ENCODE assay signal across 21 mouse cellular contexts in genomic region chrX:36825032-36825431, GRCm38 (mm10). TPM values are rescaled to one million over a fixed set of nuclear protein-coding genes. Genes with fewer than 3 reads are reported as not detected.
DNase-seq lines count a peak whose midpoint lies in the region; ATAC-seq and TF ChIP-seq lines count a peak whose summit lies in the region.
"Had no signal": no experiment of that assay in that cellular context is flagged by ENCODE, and none has a peak within 500 bp of the region (broad histone marks: within the 10 kb centered on the region; RNA-seq: fewer than 3 reads in every experiment).

No protein-coding gene starts in this region.

- no peaks in the 10 kb centered on the region for H3K79me2 ChIP-seq in liver, adult 2 months (ENCODE audit: control insufficient read depth, insufficient read depth, low read length)

- no peak for ATAC-seq in liver, embryonic 11.5 days (replicated peaks; ENCODE audit: low FRiP score)
- no peak for ATAC-seq in heart, embryonic 11.5 days (replicated peaks; ENCODE audit: insufficient number of reproducible peaks, low FRiP score, low TSS enrichment)
- ATAC-seq: midbrain, embryonic 16.5 days; Patski had no signal

- peak; percentile 45 for DNase-seq in adrenal gland, postnatal 10 days
- DNase-seq in adrenal gland, adult 18-20 months (ENCODE audit: low spot score in 2 of 2), result no peak
- DNase-seq in liver, adult 2 months (ENCODE audit: extremely low read depth, low read depth, low spot score), result peak; percentile 85
- no peak for DNase-seq in liver, embryonic 11.5 days (ENCODE audit: low spot score)
- peak; percentile 83 for DNase-seq in kidney, adult 9 months
- DNase-seq in natural killer cell, adult 2 months (ENCODE audit: low spot score in 2 of 2), result no peak
- DNase-seq: cerebellum, adult 8-10 months; gastrocnemius, postnatal 14 days; heart, adult 2 months; layer of hippocampus, postnatal 36 days; lung, postnatal 14 days; spleen, adult 18-20 months; thymus, adult 18-20 months; thymus, postnatal 4 days had no signal

- H3K36me3 ChIP-seq in liver, adult 2 months (ENCODE audit: control insufficient read depth, insufficient read depth, low read length), result no peaks in the 10 kb centered on the region
- H3K36me3 ChIP-seq in liver, embryonic 11.5 days (ENCODE audit: control insufficient read depth, insufficient read depth, low read length), result no peaks in the 10 kb centered on the region
- no peaks in the 10 kb centered on the region for H3K36me3 ChIP-seq in small intestine, adult 2 months (ENCODE audit: control insufficient read depth, insufficient read depth, low read length)
- H3K36me3 ChIP-seq in heart, embryonic 11.5 days (ENCODE audit: control insufficient read depth, insufficient read depth, low read length), result no peaks in the 10 kb centered on the region
- H3K36me3 ChIP-seq: forebrain, embryonic 12.5 days; limb, embryonic 13.5 days had no signal

- no peaks in the 10 kb centered on the region for H3K27me3 ChIP-seq in liver, adult 2 months (ENCODE audit: control insufficient read depth, insufficient read depth, low read length)
- no peaks in the 10 kb centered on the region for H3K27me3 ChIP-seq in liver, embryonic 11.5 days (replicated peaks; ENCODE audit: control insufficient read depth, insufficient read depth, low read length)
- no peaks in the 10 kb centered on the region for H3K27me3 ChIP-seq in small intestine, adult 2 months (ENCODE audit: control insufficient read depth, insufficient read depth, low read length)
- H3K27me3 ChIP-seq in heart, embryonic 11.5 days (ENCODE audit: control insufficient read depth, insufficient read depth, low read length), result no peaks in the 10 kb centered on the region
- H3K27me3 ChIP-seq: forebrain, embryonic 12.5 days; limb, embryonic 13.5 days had no signal

- peaks cover 21% of the 10 kb centered on the region for H3K4me1 ChIP-seq in liver, adult 2 months (ENCODE audit: control insufficient read depth, insufficient read depth, low read length)
- no peaks in the 10 kb centered on the region for H3K4me1 ChIP-seq in liver, embryonic 11.5 days (replicated peaks; ENCODE audit: control insufficient read depth, insufficient read depth, low read length)
- peaks cover 22% of the 10 kb centered on the region; the same call in 1 of the 2 replicates for H3K4me1 ChIP-seq in small intestine, adult 2 months (ENCODE audit: control insufficient read depth, insufficient read depth, insufficient read length, low read length)
- H3K4me1 ChIP-seq in heart, embryonic 11.5 days (ENCODE audit: control insufficient read depth, insufficient read depth, low read length), result no peaks in the 10 kb centered on the region
- H3K4me1 ChIP-seq: limb, embryonic 13.5 days had no signal

- no peak for TF ChIP-seq POLR2A in liver, adult 2 months (IDR thresholded peaks at IDR 0.05; ENCODE audit: extremely low read depth, insufficient read depth, low read length)
- TF ChIP-seq POLR2A in small intestine, adult 2 months (IDR thresholded peaks at IDR 0.05; ENCODE audit: low read depth, low read length), result no peak

- no peak overlapping the region for H3K4me2 ChIP-seq in liver, embryonic 11.5 days
- no peak overlapping the region for H3K4me2 ChIP-seq in heart, embryonic 11.5 days
- H3K4me2 ChIP-seq: forebrain, embryonic 12.5 days; limb, embryonic 13.5 days had no signal

- H3K4me3 ChIP-seq in liver, adult 2 months (ENCODE audit: insufficient read depth, low read depth, low read length), result no peak overlapping the region
- H3K4me3 ChIP-seq in liver, embryonic 11.5 days (ENCODE audit: low read depth, low read length), result no peak overlapping the region
- H3K4me3 ChIP-seq in small intestine, adult 2 months (ENCODE audit: low read depth, low read length), result no peak overlapping the region
- H3K4me3 ChIP-seq in heart, embryonic 11.5 days (ENCODE audit: low read depth, low read length), result no peak overlapping the region
- H3K4me3 ChIP-seq: forebrain, embryonic 12.5 days; heart, adult 2 months; layer of hippocampus, adult 2 months; limb, embryonic 13.5 days had no signal

- 39% methylated on average over 2 of the region's 2 CpGs for WGBS in liver, adult 2 months
- WGBS in liver, embryonic 11.5 days, result 63% methylated on average over 2 of the region's 2 CpGs
- WGBS in small intestine, adult 2 months, result 25% methylated on average over 2 of the region's 2 CpGs
- WGBS in heart, embryonic 11.5 days (ENCODE audit: insufficient replicate concordance), result 49% methylated on average over 2 of the region's 2 CpGs

- H3K27ac ChIP-seq in liver, adult 2 months (replicated peaks; ENCODE audit: insufficient read depth, low read depth, low read length), result peak overlapping the region; percentile 84
- H3K27ac ChIP-seq in liver, embryonic 11.5 days (ENCODE audit: low read depth, low read length), result no peak overlapping the region
- peak overlapping the region; percentile 100 for H3K27ac ChIP-seq in small intestine, adult 2 months (ENCODE audit: insufficient read depth, low read depth, low read length)
- H3K27ac ChIP-seq in heart, embryonic 11.5 days (ENCODE audit: low read depth, low read length), result no peak overlapping the region
- H3K27ac ChIP-seq: forebrain, embryonic 12.5 days; heart, adult 2 months; layer of hippocampus, adult 2 months; limb, embryonic 13.5 days had no signal

- no peak for TF ChIP-seq CTCF in liver, adult 2 months (IDR thresholded peaks at IDR 0.05; ENCODE audit: low read depth, low read length)
- TF ChIP-seq CTCF in small intestine, adult 2 months (IDR thresholded peaks at IDR 0.05; ENCODE audit: extremely low read depth, insufficient read length, insufficient replicate concordance, low read depth, low read length), result no peak

- no peak overlapping the region for H3K9ac ChIP-seq in liver, adult 2 months (ENCODE audit: low read depth, low read length)
- no peak overlapping the region for H3K9ac ChIP-seq in liver, embryonic 11.5 days (ENCODE audit: low read depth, low read length)
- no peak overlapping the region for H3K9ac ChIP-seq in heart, embryonic 11.5 days (ENCODE audit: low read depth, low read length)
- H3K9ac ChIP-seq: forebrain, embryonic 12.5 days; limb, embryonic 13.5 days had no signal

- no peaks in the 10 kb centered on the region for H3K9me3 ChIP-seq in liver, embryonic 11.5 days (ENCODE audit: control insufficient read depth, low read length)
- no peaks in the 10 kb centered on the region for H3K9me3 ChIP-seq in heart, embryonic 11.5 days (replicated peaks; ENCODE audit: control insufficient read depth, low read length)
- H3K9me3 ChIP-seq: forebrain, embryonic 12.5 days; limb, embryonic 13.5 days had no signal

RNA-seq across cellular contexts. Expression of gene Slc25a5, which starts 29.6 kb away (rescaled TPM):
- 100 to 1,000 TPM; 591 to 638 TPM for total RNA-seq in adrenal gland, postnatal 10 days (2021)
- total RNA-seq in adrenal gland, adult 18-20 months (2021), result 100 to 1,000 TPM; 441 to 551 TPM
- total RNA-seq in liver, adult 2 months (2014; rRNA removed), result 748 and 759 TPM in 2 replicates
- polyA plus RNA-seq in liver, adult 2 months (2012; rRNA removed), result 693 and 735 TPM in 2 replicates
- 942 and 1,011 TPM in 2 replicates for polyA plus RNA-seq in liver, embryonic 11.5 days (2014; fragmentation: Nextera tagmentation; extraction: Ambion mirVana)
- polyA plus RNA-seq in small intestine, adult 2 months (2012; rRNA removed), result 962 and 2,171 TPM in 2 replicates
- polyA plus RNA-seq in heart, embryonic 11.5 days (2014; fragmentation: Nextera tagmentation; extraction: Ambion mirVana), result 1,149 and 1,243 TPM in 2 replicates

RNA-seq across cellular contexts. Expression of gene Ube2a, which starts 48.7 kb away (rescaled TPM):
- 10 to 100 TPM; 60.0 to 66.5 TPM for total RNA-seq in adrenal gland, postnatal 10 days (2021)
- 10 to 100 TPM; 57.3 to 74.1 TPM for total RNA-seq in adrenal gland, adult 18-20 months (2021)
- 12.2 and 17.5 TPM in 2 replicates for total RNA-seq in liver, adult 2 months (2014; rRNA removed)
- 21.9 and 25.9 TPM in 2 replicates for polyA plus RNA-seq in liver, adult 2 months (2012; rRNA removed)
- polyA plus RNA-seq in liver, embryonic 11.5 days (2014; fragmentation: Nextera tagmentation; extraction: Ambion mirVana), result 106 and 117 TPM in 2 replicates
- 20.6 and 34.2 TPM in 2 replicates for polyA plus RNA-seq in small intestine, adult 2 months (2012; rRNA removed)
- polyA plus RNA-seq in heart, embryonic 11.5 days (2014; fragmentation: Nextera tagmentation; extraction: Ambion mirVana), result 125 and 126 TPM in 2 replicates

RNA-seq across cellular contexts. Expression of gene C330007P06Rik, which starts 48.9 kb away (rescaled TPM):
- total RNA-seq in adrenal gland, postnatal 10 days (2021), result 10 to 100 TPM; 41.0 to 46.1 TPM
- total RNA-seq in adrenal gland, adult 18-20 months (2021), result 10 to 100 TPM; 48.6 to 50.9 TPM
- 26.2 and 30.5 TPM in 2 replicates for total RNA-seq in liver, adult 2 months (2014; rRNA removed)
- 9.4 and 12.1 TPM in 2 replicates for polyA plus RNA-seq in liver, adult 2 months (2012; rRNA removed)
- polyA plus RNA-seq in liver, embryonic 11.5 days (2014; fragmentation: Nextera tagmentation; extraction: Ambion mirVana), result 32.2 and 34.1 TPM in 2 replicates
- polyA plus RNA-seq in small intestine, adult 2 months (2012; rRNA removed), result 2.8 and 5.2 TPM in 2 replicates
- polyA plus RNA-seq in heart, embryonic 11.5 days (2014; fragmentation: Nextera tagmentation; extraction: Ambion mirVana), result 23.4 and 27.9 TPM in 2 replicates

Comparison
In these comparisons a context has a peak if more than half of its experiments do, and no peak if none do; other contexts are left out.
1. DNase-seq: peak in adrenal gland, postnatal 10 days (single experiment), liver, adult 2 months (single experiment) and kidney, adult 9 months (single experiment); none in adrenal gland, adult 18-20 months (0 of 2), liver, embryonic 11.5 days (single experiment) and natural killer cell, adult 2 months (0 of 2).
2. H3K27ac ChIP-seq: peak in liver, adult 2 months (single experiment) and small intestine, adult 2 months (single experiment); none in liver, embryonic 11.5 days (single experiment) and heart, embryonic 11.5 days (single experiment).